Mouse (Mus musculus): ENCODE results near the gene Gjd3. TPM values are rescaled to one million over a fixed set of nuclear protein-coding genes. Genes with fewer than 3 reads are reported as not detected.
"Not testable (repeated sequence)": the region's sequence is repeated elsewhere in the genome, so short reads cannot be mapped to it uniquely, and the experiment has no call there.

Gene Gjd3
- polyA plus RNA-seq, 1 experiment, result not detected

DNA sequence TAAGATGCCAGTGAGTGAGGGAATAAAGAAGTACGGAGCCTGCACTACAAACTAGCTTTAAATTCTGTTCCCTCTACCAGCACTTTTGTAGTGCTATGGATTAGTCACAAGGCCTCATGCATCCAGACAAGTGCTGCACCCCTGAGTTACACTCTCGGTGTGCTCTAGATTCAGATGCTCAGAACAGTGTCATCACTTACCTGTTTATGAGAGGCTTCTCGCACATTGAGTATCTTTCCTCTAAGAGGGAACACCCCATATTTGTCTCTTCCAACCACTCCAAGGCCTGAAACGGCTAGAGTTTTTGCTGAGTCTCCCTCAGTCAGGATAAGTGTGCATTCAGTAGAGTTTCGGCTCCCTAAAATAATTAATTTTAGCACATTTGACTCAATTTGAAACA, 27.9 kb upstream of the Gjd3 start:
- Histone ChIP-seq H3K4me1 (ENCODE audit: control insufficient read depth, insufficient read depth, low read length) (no peaks in the 10 kb centered on the region), H3K27ac (ENCODE audit: insufficient read depth, low read length) (no peak overlapping the region), H3K4me3 (ENCODE audit: insufficient read depth, low read length) (no peak overlapping the region)
- no peak for TF ChIP-seq POLR2A (IDR thresholded peaks at IDR 0.05; ENCODE audit: low read depth, low read length)
- TF ChIP-seq CTCF (IDR thresholded peaks at IDR 0.05; ENCODE audit: borderline replicate concordance, insufficient read depth, low read length), result no peak

DNA sequence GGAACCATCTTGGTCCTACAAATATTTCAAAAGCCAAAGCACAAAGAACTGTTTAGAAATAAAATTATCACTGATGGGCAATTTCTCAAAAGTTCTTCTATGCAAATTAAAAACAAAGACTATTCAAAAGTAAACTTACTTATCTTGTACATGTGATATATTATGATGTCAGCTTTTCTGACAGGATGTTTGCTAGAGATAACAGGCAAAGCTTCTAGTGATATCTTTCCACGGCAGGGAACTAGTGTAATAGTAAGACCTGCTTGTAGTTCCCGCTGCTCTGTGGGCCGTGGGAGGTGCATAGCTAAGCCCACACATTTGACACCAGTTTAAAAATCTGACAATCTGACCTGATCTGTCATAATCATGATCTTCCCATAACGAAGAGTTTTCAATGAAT, 27.3 kb upstream of the Gjd3 start:
- Histone ChIP-seq H3K27ac (ENCODE audit: insufficient read depth, low read length) (no peak overlapping the region), H3K4me1 (ENCODE audit: control insufficient read depth, insufficient read depth, low read length) (no peaks in the 10 kb centered on the region), H3K4me3 (ENCODE audit: insufficient read depth, low read length) (no peak overlapping the region)
- TF ChIP-seq POLR2A (IDR thresholded peaks at IDR 0.05; ENCODE audit: low read depth, low read length) (no peak), CTCF (IDR thresholded peaks at IDR 0.05; ENCODE audit: borderline replicate concordance, insufficient read depth, low read length) (no peak)

DNA sequence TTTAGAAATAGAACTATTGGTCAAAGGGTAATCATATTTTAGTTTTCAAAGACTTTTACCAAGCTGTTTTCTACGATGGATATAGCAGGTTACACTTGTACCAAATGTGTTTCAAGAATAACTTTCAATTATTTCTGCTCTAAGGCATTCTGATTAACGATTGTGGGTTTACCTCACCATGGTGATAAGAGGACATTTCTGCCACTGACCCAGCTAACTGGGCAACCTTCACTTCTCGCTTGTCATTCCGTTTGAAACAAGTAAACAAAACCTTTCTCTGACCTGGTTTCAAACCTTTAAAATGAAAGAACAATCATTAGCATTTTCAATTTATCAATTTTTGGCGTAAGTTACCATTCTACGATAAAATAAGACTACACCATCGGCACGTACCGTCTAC, 24.0 kb upstream of the Gjd3 start:
- Histone ChIP-seq H3K4me1 (ENCODE audit: control insufficient read depth, insufficient read depth, low read length) (no peaks in the 10 kb centered on the region), H3K4me3 (ENCODE audit: insufficient read depth, low read length) (no peak overlapping the region), H3K27ac (ENCODE audit: insufficient read depth, low read length) (no peak overlapping the region)
- TF ChIP-seq POLR2A (IDR thresholded peaks at IDR 0.05; ENCODE audit: low read depth, low read length) (no peak), CTCF (IDR thresholded peaks at IDR 0.05; ENCODE audit: borderline replicate concordance, insufficient read depth, low read length) (no peak)

DNA sequence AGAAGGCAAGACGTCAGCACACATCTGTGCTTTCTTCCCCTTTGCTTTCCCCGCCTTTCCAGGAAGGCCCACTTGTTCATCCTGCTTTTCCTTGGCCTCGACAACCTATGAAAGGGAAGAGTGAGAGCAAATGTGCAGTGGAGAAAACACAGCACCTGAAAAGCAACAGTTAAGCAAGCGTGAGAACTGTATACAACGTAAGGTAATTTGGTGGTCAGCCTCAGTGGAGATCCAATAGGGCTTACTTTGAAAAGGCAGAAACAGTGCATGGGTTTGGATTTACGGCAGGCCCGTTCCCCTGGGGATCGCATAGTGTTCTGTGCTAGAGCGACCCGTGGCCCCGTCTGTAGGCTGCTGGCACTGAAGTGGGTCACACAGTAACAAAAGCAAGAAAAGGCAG, 16.4 kb upstream of the Gjd3 start:
- TF ChIP-seq POLR2A (IDR thresholded peaks at IDR 0.05; ENCODE audit: low read depth, low read length) (no peak), CTCF (IDR thresholded peaks at IDR 0.05; ENCODE audit: borderline replicate concordance, insufficient read depth, low read length) (no peak)
- Histone ChIP-seq H3K4me1 (ENCODE audit: control insufficient read depth, insufficient read depth, low read length) (no peaks in the 10 kb centered on the region), H3K27ac (ENCODE audit: insufficient read depth, low read length) (no peak overlapping the region), H3K4me3 (ENCODE audit: insufficient read depth, low read length) (no peak overlapping the region)

DNA sequence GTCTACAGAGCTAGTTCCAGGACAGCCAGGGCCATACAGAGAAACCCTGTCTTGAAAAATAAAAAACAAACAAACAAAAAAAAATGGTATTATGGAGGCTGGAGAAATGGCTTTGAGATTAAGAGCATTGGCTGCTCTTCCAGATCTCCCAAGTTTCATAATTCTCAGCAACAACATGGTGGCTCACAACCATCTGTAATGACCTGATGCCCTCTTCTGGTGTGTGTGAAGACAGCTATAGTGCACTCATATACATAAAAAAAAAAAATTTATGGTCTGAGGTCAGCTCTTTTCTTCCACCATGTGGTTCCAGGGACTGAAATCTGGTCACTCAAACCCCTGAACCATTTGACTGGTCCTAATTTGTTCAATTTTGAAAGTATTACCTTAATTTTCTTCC, 16.0 kb upstream of the Gjd3 start:
- Histone ChIP-seq H3K4me1 (ENCODE audit: control insufficient read depth, insufficient read depth, low read length) (no peaks in the 10 kb centered on the region), H3K27ac (ENCODE audit: insufficient read depth, low read length) (no peak overlapping the region), H3K4me3 (ENCODE audit: insufficient read depth, low read length) (no peak overlapping the region)
- no peak for TF ChIP-seq POLR2A (IDR thresholded peaks at IDR 0.05; ENCODE audit: low read depth, low read length)
- TF ChIP-seq CTCF (IDR thresholded peaks at IDR 0.05; ENCODE audit: borderline replicate concordance, insufficient read depth, low read length), result no peak

DNA sequence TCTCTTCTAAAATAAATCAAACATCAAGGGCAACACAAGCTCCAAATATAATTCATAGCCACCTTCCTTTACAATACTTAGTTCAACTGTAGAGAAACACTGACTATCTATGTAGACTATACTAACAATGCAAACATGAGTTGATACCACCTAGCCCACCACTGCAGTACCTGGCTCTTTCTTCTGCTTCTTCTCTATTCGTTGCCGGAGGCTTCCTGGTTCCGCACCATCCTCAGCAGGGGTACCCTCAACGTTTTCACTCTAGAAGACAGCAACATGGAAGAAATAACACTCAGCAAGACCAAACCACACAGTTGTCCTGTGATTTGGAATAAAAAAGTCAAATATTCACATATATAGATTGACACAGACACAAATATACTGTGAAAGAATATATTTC, 14.8 kb upstream of the Gjd3 start:
- H3K4me1 ChIP-seq (ENCODE audit: control insufficient read depth, insufficient read depth, low read length), result no peaks in the 10 kb centered on the region
- TF ChIP-seq CTCF (IDR thresholded peaks at IDR 0.05; ENCODE audit: borderline replicate concordance, insufficient read depth, low read length) (no peak), POLR2A (IDR thresholded peaks at IDR 0.05; ENCODE audit: low read depth, low read length) (no peak)
- no peak overlapping the region for H3K4me3 ChIP-seq (ENCODE audit: insufficient read depth, low read length)
- no peak overlapping the region for H3K27ac ChIP-seq (ENCODE audit: insufficient read depth, low read length)

DNA sequence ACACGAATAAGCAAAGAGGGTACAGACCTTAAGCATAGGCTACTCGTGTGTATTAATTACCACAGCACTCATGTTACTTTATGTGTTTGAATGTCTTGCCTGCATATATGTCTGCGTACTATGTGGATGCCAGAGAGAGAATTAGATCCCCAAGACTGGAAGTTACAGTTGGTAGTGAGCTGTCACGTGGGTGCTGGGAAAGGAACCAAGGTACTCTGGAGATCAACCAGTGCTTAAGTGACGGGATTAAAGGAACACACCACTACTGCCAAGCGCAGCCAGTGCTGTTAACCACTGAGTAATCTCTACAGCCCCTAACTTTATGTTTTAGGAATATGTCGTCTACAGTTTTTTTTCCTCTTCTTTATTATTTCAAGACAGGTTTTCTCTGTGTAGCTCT, 13.2 kb upstream of the Gjd3 start:
- no peak overlapping the region for H3K4me3 ChIP-seq (ENCODE audit: insufficient read depth, low read length)
- H3K27ac ChIP-seq (ENCODE audit: insufficient read depth, low read length), result no peak overlapping the region
- TF ChIP-seq CTCF (IDR thresholded peaks at IDR 0.05; ENCODE audit: borderline replicate concordance, insufficient read depth, low read length) (no peak), POLR2A (IDR thresholded peaks at IDR 0.05; ENCODE audit: low read depth, low read length) (no peak)
- H3K4me1 ChIP-seq (ENCODE audit: control insufficient read depth, insufficient read depth, low read length), result no peaks in the 10 kb centered on the region

DNA sequence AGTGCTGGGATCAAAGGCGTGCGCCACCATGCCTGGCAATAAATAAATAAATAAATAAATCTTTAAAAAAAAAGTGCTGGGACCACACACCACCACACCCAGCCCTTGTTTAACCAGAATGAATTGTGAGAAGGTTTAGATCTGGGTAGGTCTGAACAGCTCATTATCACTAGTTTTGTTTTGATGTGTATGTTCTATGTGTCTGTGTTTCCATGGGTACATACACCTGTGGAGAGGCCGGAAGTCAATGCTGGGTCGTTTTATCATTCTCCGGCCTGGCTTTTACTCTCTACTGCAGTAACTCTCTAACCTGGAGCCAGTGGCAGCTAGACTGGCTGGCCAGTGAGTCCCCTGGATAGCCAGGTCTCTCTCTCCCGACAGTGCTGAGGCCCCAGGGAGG, 8.1 kb upstream of the Gjd3 start:
- TF ChIP-seq POLR2A (IDR thresholded peaks at IDR 0.05; ENCODE audit: low read depth, low read length), result no peak
- TF ChIP-seq CTCF (IDR thresholded peaks at IDR 0.05; ENCODE audit: borderline replicate concordance, insufficient read depth, low read length), result no peak
- no peaks in the 10 kb centered on the region for H3K4me1 ChIP-seq (ENCODE audit: control insufficient read depth, insufficient read depth, low read length)
- H3K27ac ChIP-seq (ENCODE audit: insufficient read depth, low read length), result no peak overlapping the region
- H3K4me3 ChIP-seq (ENCODE audit: insufficient read depth, low read length), result no peak overlapping the region

DNA sequence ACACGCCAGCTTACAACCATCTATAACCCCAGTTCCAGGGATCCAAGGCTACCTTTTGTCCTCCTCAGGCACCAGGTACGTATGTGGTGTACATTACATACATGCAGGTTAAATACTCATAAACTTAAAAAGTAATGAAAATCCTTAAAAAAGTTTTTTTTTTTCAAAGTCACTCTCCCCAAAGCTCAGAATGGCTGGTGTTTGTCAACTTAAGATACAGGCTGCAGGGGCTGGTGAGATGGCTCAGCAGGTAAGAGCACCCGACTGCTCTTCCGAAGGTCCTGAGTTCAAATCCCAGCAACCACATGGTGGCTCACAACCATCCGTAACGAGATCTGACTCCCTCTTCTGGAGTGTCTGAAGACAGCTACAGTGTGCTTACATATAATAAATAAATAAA, 5.4 kb upstream of the Gjd3 start:
- H3K4me1 ChIP-seq (ENCODE audit: control insufficient read depth, insufficient read depth, low read length); H3K27ac ChIP-seq (ENCODE audit: insufficient read depth, low read length); H3K4me3 ChIP-seq (ENCODE audit: insufficient read depth, low read length): not testable (repeated sequence)

DNA sequence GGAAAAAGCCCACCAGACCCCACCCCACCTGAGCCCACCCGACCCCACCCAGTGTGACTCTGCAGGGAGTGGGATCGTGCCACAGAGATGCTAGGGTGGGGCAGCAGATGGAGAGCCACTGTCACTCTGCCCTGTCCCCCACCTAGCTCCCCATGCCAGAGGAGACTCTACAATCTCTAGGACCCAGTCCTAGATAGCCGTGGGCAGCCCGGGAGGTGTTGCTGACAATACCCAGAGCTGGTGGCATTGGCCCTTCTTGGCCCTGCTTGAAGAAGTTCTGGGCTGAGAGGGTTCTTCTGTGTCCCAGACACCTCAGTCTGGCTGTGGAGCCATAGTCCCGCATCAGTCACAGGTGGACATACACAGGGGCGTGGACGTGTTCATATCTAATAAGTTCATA, 2.7 kb upstream of the Gjd3 start:
- no peak for TF ChIP-seq POLR2A (IDR thresholded peaks at IDR 0.05; ENCODE audit: low read depth, low read length)
- TF ChIP-seq CTCF (IDR thresholded peaks at IDR 0.05; ENCODE audit: borderline replicate concordance, insufficient read depth, low read length), result no peak
- Histone ChIP-seq H3K4me3 (ENCODE audit: insufficient read depth, low read length) (no peak overlapping the region), H3K4me1 (ENCODE audit: control insufficient read depth, insufficient read depth, low read length) (no peaks in the 10 kb centered on the region), H3K27ac (ENCODE audit: insufficient read depth, low read length) (no peak overlapping the region)

DNA sequence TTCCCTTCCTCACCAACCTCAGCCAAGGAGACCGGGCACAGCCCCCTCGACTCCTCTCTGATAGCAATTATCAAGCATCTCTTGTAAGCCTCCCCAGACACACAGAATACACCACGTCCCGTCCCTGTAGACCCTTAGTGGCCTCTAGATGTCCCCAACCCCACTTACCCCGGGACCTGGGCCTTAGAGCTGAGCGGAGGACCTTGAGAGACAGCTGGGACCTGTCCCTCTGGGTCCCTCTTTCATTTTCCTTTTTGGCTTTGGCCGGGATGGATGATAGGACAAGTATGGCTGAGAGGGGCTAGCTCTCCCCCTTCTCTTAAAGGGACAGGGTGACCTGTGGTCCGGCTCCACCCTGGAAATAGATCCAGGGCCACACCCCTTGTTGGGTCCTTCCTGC, 735 bp upstream of the Gjd3 start:
- TF ChIP-seq CTCF (IDR thresholded peaks at IDR 0.05; ENCODE audit: borderline replicate concordance, insufficient read depth, low read length) (no peak), POLR2A (IDR thresholded peaks at IDR 0.05; ENCODE audit: low read depth, low read length) (no peak)
- no peaks in the 10 kb centered on the region for H3K4me1 ChIP-seq (ENCODE audit: control insufficient read depth, insufficient read depth, low read length)
- H3K27ac ChIP-seq (ENCODE audit: insufficient read depth, low read length), result no peak overlapping the region
- H3K4me3 ChIP-seq (ENCODE audit: insufficient read depth, low read length), result no peak overlapping the region

Data from embryonic fibroblast, embryonic 13.5 days (primary cell).